Comparison of ENCODE assay signal across 10 mouse cellular contexts in the genomic region with DNA sequence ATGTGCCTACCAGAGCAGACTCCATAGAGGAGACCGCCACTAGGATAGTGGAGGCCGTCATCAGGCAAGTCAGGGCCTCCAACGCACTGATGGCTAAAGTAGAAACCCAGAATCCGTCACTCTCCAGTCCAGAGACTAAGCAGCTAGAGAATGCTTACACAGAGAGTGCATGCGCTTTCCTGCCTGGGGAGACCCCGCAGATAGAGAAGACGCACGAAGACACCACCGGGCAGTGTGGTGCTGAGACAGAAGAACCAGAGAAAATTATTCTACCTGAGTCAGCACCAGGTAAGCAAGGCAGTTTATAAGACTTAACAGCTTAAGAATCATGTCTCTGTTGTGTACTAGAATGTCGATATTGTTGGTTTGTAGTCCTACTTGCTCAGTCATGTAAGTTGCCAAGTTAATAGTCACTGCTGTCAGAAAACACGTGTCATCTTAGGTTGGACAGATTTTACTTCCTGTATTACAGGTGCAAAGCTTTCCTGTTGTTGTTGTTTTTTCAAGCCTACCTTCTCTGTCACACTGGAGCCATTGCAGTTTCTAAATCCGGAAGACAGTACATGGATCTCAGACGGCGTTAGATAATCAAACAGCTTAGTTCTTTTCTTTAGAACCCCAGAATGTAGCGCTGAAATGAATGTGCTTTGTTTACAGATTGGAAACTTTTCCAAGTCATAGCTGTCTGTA.
DNase-seq lines count a peak whose midpoint lies in the region; ATAC-seq lines count a peak whose summit lies in the region.
"Had no signal": no experiment of that assay in that cellular context is flagged by ENCODE, and none has a peak within 500 bp of the region (broad histone marks: within the 10 kb centered on the region; RNA-seq: fewer than 3 reads in every experiment).

No protein-coding gene starts in this region.

- no peak overlapping the region for H3K4me2 ChIP-seq in limb, embryonic 15.5 days
- peak overlapping the region; percentile 41 for H3K4me2 ChIP-seq in heart, embryonic 15.5 days
- H3K4me2 ChIP-seq: hindbrain, embryonic 15.5 days; neural tube, embryonic 15.5 days had no signal

- no peaks in the 10 kb centered on the region for H3K27me3 ChIP-seq in limb, embryonic 15.5 days
- H3K27me3 ChIP-seq in limb, embryonic 10.5 days (ENCODE audit: low read depth, poor library complexity, severe bottlenecking) = no peaks in the 10 kb centered on the region
- H3K27me3 ChIP-seq in heart, embryonic 15.5 days = no peaks in the 10 kb centered on the region
- H3K27me3 ChIP-seq: hindbrain, embryonic 15.5 days; neural tube, embryonic 15.5 days had no signal

- H3K36me3 ChIP-seq in limb, embryonic 15.5 days = peaks cover 32% of the 10 kb centered on the region
- peaks cover 46% of the 10 kb centered on the region for H3K36me3 ChIP-seq in limb, embryonic 10.5 days
- peaks cover 30% of the 10 kb centered on the region; the same call in 1 of the 2 replicates for H3K36me3 ChIP-seq in heart, embryonic 15.5 days
- H3K36me3 ChIP-seq in macrophage (ENCODE audit: inconsistent target) = no peaks in the 10 kb centered on the region
- H3K36me3 ChIP-seq: hindbrain, embryonic 15.5 days; neural tube, embryonic 15.5 days had no signal

- peaks cover 7% of the 10 kb centered on the region; the same call in 1 of the 2 replicates for H3K4me1 ChIP-seq in limb, embryonic 15.5 days
- no peaks in the 10 kb centered on the region for H3K4me1 ChIP-seq in limb, embryonic 10.5 days
- peaks cover 59% of the 10 kb centered on the region for H3K4me1 ChIP-seq in heart, embryonic 15.5 days (replicated peaks)
- H3K4me1 ChIP-seq: hindbrain, embryonic 15.5 days; neural tube, embryonic 15.5 days had no signal

- no peak overlapping the region for H3K4me3 ChIP-seq in limb, embryonic 15.5 days
- H3K4me3 ChIP-seq in limb, embryonic 10.5 days = no peak overlapping the region
- H3K4me3 ChIP-seq in heart, embryonic 15.5 days = no peak overlapping the region
- peak overlapping the region; percentile 17 for H3K4me3 ChIP-seq in macrophage (ENCODE audit: inconsistent target)
- H3K4me3 ChIP-seq: hindbrain, embryonic 15.5 days; neural tube, embryonic 15.5 days had no signal

- H3K79me2 ChIP-seq in macrophage (ENCODE audit: inconsistent target) = no peaks in the 10 kb centered on the region; the same call in 1 of the 2 replicates

- DNase-seq in limb, embryonic 10.5 days (ENCODE audit: low spot score) = no peak
- peak; percentile 63 for DNase-seq in T-cell, adult 2 months (ENCODE audit: low spot score)
- no peak for DNase-seq in adrenal gland, adult 2 months
- DNase-seq in urinary bladder, postnatal 25 days (ENCODE audit: low spot score) = no peak
- no peak for DNase-seq in cerebellum, adult 8-10 months

- no peak overlapping the region for H3K9ac ChIP-seq in limb, embryonic 15.5 days
- no peak overlapping the region for H3K9ac ChIP-seq in heart, embryonic 15.5 days
- H3K9ac ChIP-seq: hindbrain, embryonic 15.5 days; neural tube, embryonic 15.5 days had no signal

- no peaks in the 10 kb centered on the region for H3K9me3 ChIP-seq in limb, embryonic 15.5 days
- no peaks in the 10 kb centered on the region for H3K9me3 ChIP-seq in limb, embryonic 10.5 days (replicated peaks)
- H3K9me3 ChIP-seq in heart, embryonic 15.5 days (replicated peaks) = no peaks in the 10 kb centered on the region
- H3K9me3 ChIP-seq: hindbrain, embryonic 15.5 days; neural tube, embryonic 15.5 days had no signal

- peak overlapping the region; percentile 5; the same call in 1 of the 2 replicates for H3K27ac ChIP-seq in limb, embryonic 15.5 days
- H3K27ac ChIP-seq in limb, embryonic 10.5 days = no peak overlapping the region
- H3K27ac ChIP-seq in heart, embryonic 15.5 days = peak overlapping the region; percentile 83
- H3K27ac ChIP-seq in macrophage = no peak overlapping the region; the same call in 1 of the 2 replicates
- H3K27ac ChIP-seq: hindbrain, embryonic 15.5 days; neural tube, embryonic 15.5 days had no signal

- 88% methylated on average over 15 of the region's 15 CpGs for WGBS in limb, embryonic 15.5 days
- WGBS in limb, embryonic 10.5 days = 91% methylated on average over 15 of the region's 15 CpGs
- 69% methylated on average over 15 of the region's 15 CpGs for WGBS in heart, embryonic 15.5 days
- 65% methylated on average over 15 of the region's 15 CpGs for WGBS in macrophage (ENCODE audit: missing documents)

- no peak for ATAC-seq in limb, embryonic 15.5 days (ENCODE audit: insufficient number of reproducible peaks, low FRiP score, low TSS enrichment, low read depth)
- no peak for ATAC-seq in heart, embryonic 15.5 days (replicated peaks; ENCODE audit: insufficient number of reproducible peaks, insufficient read depth, low FRiP score, low read depth)

Comparison
In these comparisons a context has a peak if more than half of its experiments do, and no peak if none do; other contexts are left out.
1. H3K27ac ChIP-seq: peak in limb, embryonic 15.5 days (single experiment) and heart, embryonic 15.5 days (single experiment); none in limb, embryonic 10.5 days (single experiment) and macrophage (single experiment).